Mouse (Mus musculus) spleen, adult 2 months (tissue): ENCODE measurements around the gene Syt8.

Experiments
- CTCF ChIP-seq: fragments of 200-500 bp; IDR thresholded peaks from 2 replicates; pipeline ENCODE4 v1.5.1; 2011; ENCODE audit warnings: mild to moderate bottlenecking, inconsistent platforms; ENCODE audit not compliant: insufficient read depth, insufficient read length, insufficient replicate concordance; ENCODE audit errors: extremely low read depth
- POLR2A ChIP-seq: fragments of 200-500 bp; IDR thresholded peaks from 2 replicates; pipeline ENCODE4 v1.6.1; 2011; ENCODE audit warnings: low read depth, low read length, inconsistent platforms

- TF ChIP-seq POLR2A (no peak), CTCF (no peak)
Observed at GRCm38 (mm10) chr7:142474799-142475198, 40.1 kb downstream of the Syt8 start.
